Mouse (Mus musculus) adrenal gland, adult 2 months (tissue): ENCODE data around the gene Psen2. TPM values are rescaled to one million over a fixed set of nuclear protein-coding genes. Genes with fewer than 3 reads are reported as not detected.

ENCODE experiments used
- DNase-seq: peaks from one replicate; pipeline ENCODE4 v3.0.0; 2021
- polyA plus RNA-seq: library from polyadenylated mRNA; depleted of rRNA; stranded (reverse); fragments of >200 nt; gene quantifications from 2 replicates; pipeline ENCODE4 v1.2.3, GENCODE M21; 2012
- total RNA-seq, 2 experiments: library from RNA; stranded (reverse); gene quantifications; 2 replicates each; pipeline ENCODE4 v1.2.3; 2021

The Psen2 gene
- total and polyA plus RNA-seq, 3 experiments, result 32.4 to 75.3 (median 33.5) TPM

DNA sequence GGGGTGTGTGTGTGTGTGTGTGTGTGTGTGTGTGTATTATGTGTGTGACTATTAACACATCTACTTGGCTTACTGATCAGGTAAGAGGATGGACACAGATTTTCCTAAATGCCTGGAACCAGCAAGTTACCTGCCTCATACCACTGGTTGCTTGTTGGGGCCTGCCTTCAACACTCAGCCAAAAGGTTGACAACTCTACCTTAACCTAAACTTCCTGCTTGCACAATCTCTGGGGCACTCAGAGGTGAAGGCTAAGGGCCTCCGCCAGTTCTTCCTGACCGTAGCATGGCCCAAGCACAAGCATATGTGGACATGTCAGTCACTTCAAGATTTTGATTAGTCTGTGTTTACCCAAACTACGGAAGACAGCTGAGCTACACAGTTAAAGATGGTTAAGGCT, 65.3 kb downstream of the Psen2 start:
- DNase-seq, result no peak

DNA sequence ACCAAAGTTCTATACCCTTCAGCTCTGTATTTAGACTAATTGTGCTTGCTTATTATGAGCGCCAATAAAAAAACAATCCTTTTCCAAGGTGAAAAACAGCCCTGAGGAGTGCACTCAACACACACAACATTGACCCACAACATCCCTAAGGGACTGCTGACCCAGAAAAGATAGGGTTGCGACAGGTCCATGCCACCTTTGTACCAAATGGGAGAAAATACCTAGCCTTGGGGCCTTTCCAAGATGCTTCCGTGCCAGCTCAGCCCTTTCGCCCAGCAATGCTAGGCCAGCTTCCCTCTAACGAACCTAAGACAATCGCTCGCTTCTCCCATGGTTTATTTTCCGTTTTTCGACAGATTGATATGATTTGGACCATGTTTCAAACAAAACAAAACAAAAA, 66.7 kb downstream of the Psen2 start:
- peak; percentile 61 for DNase-seq

DNA sequence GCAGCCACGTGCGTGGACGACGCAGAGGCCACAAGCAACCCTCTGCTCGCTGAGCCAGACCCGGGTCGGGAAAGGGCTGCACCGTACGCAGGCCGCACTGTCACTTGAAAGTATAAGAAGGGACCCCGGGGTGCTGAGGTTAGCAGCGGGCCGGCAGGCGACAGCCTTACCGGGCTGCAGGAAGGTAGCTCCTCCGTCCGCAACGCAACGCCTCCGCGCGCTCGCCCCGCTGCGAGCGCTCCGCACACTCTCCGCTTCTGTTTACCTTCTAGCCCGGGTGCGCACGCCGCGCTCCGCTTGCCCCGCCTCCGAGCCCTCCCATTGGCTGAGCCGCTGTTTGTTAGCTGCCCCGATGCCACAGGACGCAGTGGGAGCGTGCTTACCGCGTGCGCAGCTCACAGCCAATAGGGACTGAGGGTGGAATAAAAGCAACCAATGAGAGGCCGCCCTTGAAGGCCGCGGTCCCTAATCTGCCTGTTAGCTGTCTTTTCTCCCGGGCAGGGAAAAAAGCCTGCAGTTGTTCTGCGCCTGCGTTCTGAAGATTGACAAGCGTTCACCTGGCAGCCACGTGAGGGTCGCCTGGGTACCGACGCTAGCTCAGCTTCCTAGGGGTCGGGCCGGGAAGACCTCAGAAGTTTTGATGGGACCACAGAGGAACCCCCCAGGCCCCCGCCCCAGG, 67.4 kb downstream of the Psen2 start:
- DNase-seq, result peak; percentile 99

DNA sequence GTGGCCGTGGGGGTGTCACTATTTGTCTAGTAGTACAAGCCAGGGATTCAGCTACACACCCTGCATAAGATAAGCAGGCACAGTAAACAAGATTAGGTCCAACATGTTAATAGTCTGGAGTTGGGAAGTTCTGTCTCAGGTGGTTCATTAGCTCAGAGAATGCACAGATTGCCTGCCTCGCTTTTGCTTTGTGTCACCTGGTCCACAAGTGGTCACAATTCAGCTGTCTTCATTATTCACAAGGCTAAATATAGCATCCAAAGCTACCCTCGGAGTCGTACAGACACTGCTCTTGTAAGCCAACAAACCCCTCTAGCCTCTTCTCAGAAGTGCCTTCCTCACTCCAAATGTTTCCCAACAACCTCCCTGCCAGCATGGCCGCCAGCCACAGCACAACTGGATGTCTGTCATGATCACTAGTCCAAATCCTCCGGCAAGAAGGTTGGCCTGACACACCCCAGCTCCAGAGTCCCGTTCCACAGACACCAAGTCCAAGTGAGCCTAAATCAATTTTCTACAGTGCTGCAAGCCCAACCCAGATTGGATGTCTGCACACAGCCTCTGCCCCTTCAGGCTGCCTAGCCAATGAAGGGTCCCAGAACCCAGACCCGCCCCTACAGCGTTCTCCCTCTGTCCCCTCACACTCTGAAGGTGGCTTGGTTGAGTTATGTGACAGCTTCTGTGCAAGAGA, 68.3 kb downstream of the Psen2 start:
- peak; percentile 76 for DNase-seq

- no peak for DNase-seq
These were observed 69.2 kb downstream of the Psen2 start for GRCm38 (mm10) chr1:180194048-180194447.

DNA sequence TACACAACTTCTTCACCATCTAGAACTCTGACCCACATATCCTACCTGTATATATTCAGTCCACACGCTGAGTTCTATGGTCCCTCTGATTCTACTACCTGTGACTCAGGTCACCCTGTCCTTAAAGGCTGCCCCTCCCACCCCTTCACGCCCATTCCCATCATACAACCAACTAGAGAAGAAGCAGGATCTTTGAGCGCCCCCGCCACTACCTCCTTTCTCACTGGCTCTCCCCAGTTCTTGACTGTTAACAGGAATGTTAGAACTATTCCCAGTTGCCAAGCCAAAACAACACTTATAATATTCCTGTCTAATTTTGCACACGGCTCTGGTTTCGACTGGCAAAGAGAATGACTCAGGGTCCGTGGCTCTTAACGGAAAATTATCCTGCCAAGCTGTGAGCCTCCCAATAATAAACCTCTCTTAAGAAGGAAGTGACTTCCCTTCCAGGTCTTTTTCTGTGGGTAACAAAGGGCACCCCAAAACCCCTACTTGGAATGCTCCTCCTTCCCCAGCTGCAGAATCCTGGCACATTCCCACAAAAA, 69.8 kb downstream of the Psen2 start:
- no peak for DNase-seq

GRCm38 (mm10) chr1:180192866-180193265, 70.4 kb downstream of the Psen2 start:
- DNase-seq, result no peak

DNA sequence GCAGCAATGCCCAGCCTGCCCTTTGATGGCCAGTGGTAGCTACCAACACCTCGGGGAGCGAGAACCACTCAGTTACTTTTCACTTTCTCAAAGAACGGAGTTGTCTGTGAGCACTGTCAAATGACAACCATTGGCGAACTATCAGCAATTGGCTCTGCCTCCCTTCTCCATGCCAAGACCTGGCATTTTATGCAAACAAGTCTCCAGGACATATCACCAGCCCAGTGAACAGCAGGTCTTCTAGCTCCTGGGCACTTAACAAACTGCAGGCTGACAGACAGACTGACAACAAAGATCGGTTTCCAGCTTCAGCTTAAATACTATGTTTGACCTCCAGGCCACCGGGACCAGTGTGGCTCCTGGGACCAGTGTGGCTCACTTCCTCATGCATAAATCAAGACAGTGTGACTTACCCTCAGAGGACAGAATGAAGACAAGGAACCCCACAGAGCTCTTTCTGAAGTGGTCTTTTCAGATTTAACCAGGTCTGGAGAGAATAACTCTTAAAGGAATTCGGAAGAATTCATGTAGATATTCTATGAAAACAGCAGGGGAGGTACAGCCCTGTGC, 71.5 kb downstream of the Psen2 start:
- DNase-seq, result no peak

DNA sequence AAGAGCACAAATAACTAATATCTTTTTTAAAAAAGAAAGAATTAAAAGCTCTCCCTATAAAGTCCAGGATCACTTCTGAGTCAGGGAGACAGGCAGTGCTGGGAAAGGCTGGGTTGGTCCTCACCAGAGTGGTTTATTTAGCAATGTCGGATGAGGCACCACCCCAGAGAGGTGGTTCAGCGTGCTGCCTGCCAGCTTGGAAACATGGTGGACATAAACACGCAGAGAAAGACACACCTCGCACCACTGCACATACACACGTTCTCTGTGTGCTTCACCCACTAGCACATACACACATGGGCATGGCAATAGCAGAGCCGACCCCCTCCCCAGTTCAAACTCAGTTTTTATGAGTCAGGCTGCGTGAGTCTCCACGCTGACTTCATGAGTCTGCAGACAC, 72.1 kb downstream of the Psen2 start:
- DNase-seq, result no peak

DNA sequence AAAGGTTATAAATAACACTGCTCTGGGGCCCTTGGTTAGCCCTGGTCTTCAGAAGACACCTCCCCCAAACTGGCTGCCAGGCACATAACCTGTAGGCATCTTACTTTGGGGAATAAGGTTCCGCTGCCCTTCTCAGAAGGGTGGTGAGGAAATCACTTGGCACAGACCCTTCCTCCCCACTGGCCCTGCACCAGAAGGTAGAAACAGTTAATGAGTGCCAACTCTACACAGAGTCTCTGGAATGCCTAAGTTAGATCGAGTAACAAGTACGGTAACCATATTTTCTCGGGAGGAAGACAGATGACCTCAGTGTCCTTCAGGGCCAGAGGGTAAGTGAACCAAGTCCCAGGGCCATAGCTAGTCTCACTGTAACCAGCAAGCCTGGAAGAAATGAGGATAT, 74.3 kb downstream of the Psen2 start:
- DNase-seq, result peak; percentile 66

DNA sequence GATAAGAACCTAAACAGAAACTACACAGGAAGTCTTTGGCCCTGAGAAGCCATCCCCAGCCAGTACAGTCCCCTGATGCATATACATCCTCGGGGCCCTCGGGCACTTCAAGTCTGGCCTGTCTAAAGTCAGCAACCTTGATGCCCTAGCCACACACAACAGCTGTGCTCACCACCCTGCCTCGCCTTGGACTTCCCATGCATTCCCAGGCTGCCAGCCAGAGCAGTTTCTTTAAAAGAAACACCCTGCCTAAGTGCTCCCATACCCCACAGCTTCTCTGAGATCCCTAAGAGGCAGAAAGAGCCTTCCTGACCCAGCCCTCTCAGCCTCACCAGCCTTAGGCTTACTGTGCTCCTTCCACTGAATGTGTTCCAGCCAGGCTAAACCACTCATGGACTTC, 76.9 kb downstream of the Psen2 start:
- no peak for DNase-seq

- DNase-seq, result no peak
These were observed 77.4 kb downstream of the Psen2 start for GRCm38 (mm10) chr1:180185877-180186276.

- DNase-seq, result no peak
These were observed 78.5 kb downstream of the Psen2 start for GRCm38 (mm10) chr1:180184768-180185167.

DNA sequence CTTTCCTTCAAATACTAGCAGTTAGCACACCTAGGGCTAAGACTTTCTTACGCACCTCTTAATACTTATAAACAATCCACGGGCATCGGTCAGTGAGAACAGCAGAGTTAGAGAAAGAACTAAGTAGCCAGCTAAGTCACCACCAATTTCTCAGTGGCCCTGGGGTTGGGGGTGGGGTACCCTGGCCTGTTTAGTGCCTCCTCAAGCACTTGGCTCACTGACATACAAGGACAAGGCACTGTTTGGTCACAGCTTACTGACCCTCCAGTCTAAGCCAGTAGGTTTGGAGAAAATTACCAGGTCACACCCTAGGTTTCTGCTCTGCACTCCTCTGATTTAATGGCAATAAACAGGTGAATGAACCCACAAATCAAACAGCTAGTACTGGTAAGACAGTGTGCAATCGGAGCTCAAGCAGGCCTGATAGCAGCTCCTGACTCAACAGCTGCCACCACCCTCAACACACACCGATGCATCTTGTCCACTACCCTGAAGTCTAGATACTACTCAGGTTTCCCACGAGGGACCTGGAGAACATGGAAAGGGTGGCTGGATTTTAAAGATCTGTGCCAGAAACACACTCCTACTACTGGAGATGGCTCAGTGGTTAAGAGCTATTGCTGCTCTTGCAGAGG, 79.6 kb downstream of the Psen2 start:
- DNase-seq, result no peak

GRCm38 (mm10) chr1:180182731-180183130, 80.5 kb downstream of the Psen2 start:
- no peak for DNase-seq

- no peak for DNase-seq
These were observed 81.3 kb downstream of the Psen2 start for GRCm38 (mm10) chr1:180181966-180182319.

DNA sequence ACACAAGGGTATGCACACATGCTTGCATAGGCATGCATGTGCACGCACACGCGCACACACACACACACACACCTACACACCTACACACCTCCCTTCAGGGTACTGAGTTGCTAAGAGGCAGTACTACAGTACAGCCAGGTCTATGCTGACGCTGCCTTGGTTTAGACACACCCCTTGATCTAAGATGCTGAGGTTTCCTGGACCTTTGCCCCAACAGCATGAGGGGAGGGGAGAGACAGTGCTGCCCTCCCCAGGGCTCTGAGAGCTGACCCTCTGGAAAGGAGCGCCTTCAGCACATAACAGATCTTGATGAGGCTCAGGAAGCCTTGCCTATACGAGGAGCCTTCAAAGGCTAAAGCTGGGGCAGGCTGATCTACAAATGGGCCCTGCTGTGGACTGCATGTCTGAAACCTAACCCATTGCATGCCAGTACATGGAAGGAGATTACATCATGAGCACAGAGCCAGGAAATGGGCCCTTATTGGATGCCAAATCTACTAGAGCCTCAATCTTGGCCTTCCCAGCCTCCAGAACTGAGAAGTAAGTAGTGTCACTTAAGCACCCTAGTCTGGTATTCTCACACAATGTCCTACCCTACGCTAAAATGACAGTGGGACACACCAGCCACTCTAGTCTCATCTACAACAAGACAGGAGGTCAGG, 81.8 kb downstream of the Psen2 start:
- no peak for DNase-seq

GRCm38 (mm10) chr1:180179840-180180239, 83.4 kb downstream of the Psen2 start:
- DNase-seq, result no peak

DNA sequence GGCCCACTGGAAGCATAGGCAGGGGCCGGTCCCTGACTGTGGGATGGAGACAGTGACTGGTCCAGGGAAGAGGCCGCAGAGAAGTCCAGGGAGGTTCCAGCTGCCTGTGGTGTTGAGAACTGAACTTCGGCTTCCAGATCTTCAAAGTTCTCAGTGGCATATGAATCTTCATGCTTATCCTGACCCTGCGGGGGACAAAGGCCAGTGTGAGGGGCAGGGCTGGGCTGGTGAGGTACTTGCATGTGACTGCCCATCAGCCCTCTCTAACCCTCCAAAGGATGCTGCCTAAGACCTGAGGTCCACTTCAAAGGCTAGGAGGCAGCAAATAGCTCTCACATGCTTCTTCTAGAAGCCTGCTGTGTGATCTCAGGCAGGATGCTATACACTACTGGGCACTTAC, 84.1 kb downstream of the Psen2 start:
- no peak for DNase-seq

GRCm38 (mm10) chr1:180178340-180178739, 84.9 kb downstream of the Psen2 start:
- DNase-seq, result no peak
